Mouse (Mus musculus): ENCODE results near the gene Zfp507. TPM values are rescaled to one million over a fixed set of nuclear protein-coding genes. Genes with fewer than 3 reads are reported as not detected.

Zfp507 gene
- polyA plus RNA-seq, 1 experiment from 2014 or later = 14.7 TPM

DNA sequence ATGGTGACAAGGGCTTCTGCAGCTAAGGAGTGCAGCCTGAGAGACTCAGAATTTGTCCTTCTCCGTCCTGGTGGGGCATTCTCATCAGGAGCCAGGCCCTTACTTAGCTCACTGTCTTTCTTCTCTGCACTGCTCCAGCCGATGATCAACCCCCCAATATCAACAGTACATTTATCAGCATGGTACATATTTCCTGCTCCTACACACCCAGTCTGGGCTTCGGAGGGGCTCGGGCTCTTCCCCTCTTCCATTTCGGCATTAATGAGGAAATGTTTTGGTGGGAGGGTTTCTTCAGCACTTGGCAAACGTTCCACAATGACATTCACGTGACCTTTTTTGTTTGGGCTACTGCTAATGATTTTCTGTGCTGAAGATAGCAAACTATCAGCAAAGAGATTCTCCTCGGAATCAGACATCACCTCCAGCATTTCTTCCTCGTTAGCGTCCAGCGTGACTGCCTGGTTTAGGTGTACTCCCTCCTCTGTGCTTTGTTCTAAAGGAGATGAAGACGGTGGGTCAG is 8.6 kb downstream of the Zfp507 start:
- H3K36me3 ChIP-seq (ENCODE audit: control insufficient read depth, insufficient read depth, low read length) = peaks cover 92% of the 10 kb centered on the region
- WGBS = 87% methylated on average over 12 of the region's 12 CpGs
- H3K27me3 ChIP-seq (ENCODE audit: control insufficient read depth, insufficient read depth, low read length) = no peaks in the 10 kb centered on the region

GRCm38 (mm10) chr7:35792150-35792848 is 10.5 kb downstream of the Zfp507 start:
- H3K9me3 ChIP-seq (ENCODE audit: control insufficient read depth, low read length) = no peaks in the 10 kb centered on the region
- H3K4me2 ChIP-seq (ENCODE audit: low read length) = no peak overlapping the region
- 93% methylated on average over 12 of the region's 12 CpGs for WGBS
- H3K27me3 ChIP-seq (ENCODE audit: control insufficient read depth, insufficient read depth, low read length) = no peaks in the 10 kb centered on the region
- H3K27ac ChIP-seq (replicated peaks; ENCODE audit: low read depth, low read length) = no peak overlapping the region
- H3K9ac ChIP-seq (replicated peaks; ENCODE audit: low read length) = no peak overlapping the region
- H3K4me3 ChIP-seq (replicated peaks; ENCODE audit: low read depth, low read length) = no peak overlapping the region
- ATAC-seq (ENCODE audit: low FRiP score, low TSS enrichment) (no peak), DNase-seq (no peak)
- no peaks in the 10 kb centered on the region for H3K4me1 ChIP-seq (ENCODE audit: control insufficient read depth, insufficient read depth, low read length)
- peaks cover 90% of the 10 kb centered on the region for H3K36me3 ChIP-seq (ENCODE audit: control insufficient read depth, insufficient read depth, low read length)

More for the DNA sequence above, 8.6 kb downstream of the Zfp507 start:
- Histone ChIP-seq H3K9me3 (ENCODE audit: control insufficient read depth, low read length) (no peaks in the 10 kb centered on the region), H3K4me2 (ENCODE audit: low read length) (no peak overlapping the region), H3K9ac (replicated peaks; ENCODE audit: low read length) (no peak overlapping the region), H3K4me3 (replicated peaks; ENCODE audit: low read depth, low read length) (no peak overlapping the region), H3K27ac (replicated peaks; ENCODE audit: low read depth, low read length) (no peak overlapping the region), H3K4me1 (ENCODE audit: control insufficient read depth, insufficient read depth, low read length) (no peaks in the 10 kb centered on the region)
- ATAC-seq (ENCODE audit: low FRiP score, low TSS enrichment) (no peak), DNase-seq (no peak)

GRCm38 (mm10) chr7:35790926-35791325 is 11.9 kb downstream of the Zfp507 start:
- peaks cover 88% of the 10 kb centered on the region for H3K36me3 ChIP-seq (ENCODE audit: control insufficient read depth, insufficient read depth, low read length)
- H3K4me2 ChIP-seq (ENCODE audit: low read length) = no peak overlapping the region
- no peak overlapping the region for H3K4me3 ChIP-seq (replicated peaks; ENCODE audit: low read depth, low read length)
- no peak overlapping the region for H3K27ac ChIP-seq (replicated peaks; ENCODE audit: low read depth, low read length)
- WGBS = 79% methylated on average over 8 of the region's 8 CpGs
- no peaks in the 10 kb centered on the region for H3K27me3 ChIP-seq (ENCODE audit: control insufficient read depth, insufficient read depth, low read length)
- no peak overlapping the region for H3K9ac ChIP-seq (replicated peaks; ENCODE audit: low read length)
- no peaks in the 10 kb centered on the region for H3K9me3 ChIP-seq (ENCODE audit: control insufficient read depth, low read length)
- no peaks in the 10 kb centered on the region for H3K4me1 ChIP-seq (ENCODE audit: control insufficient read depth, insufficient read depth, low read length)
- ATAC-seq (ENCODE audit: low FRiP score, low TSS enrichment) (no peak), DNase-seq (no peak)

- H3K4me2 ChIP-seq (ENCODE audit: low read length) = no peak overlapping the region
- peaks cover 89% of the 10 kb centered on the region for H3K36me3 ChIP-seq (ENCODE audit: control insufficient read depth, insufficient read depth, low read length)
- no peak overlapping the region for H3K9ac ChIP-seq (replicated peaks; ENCODE audit: low read length)
- H3K27ac ChIP-seq (replicated peaks; ENCODE audit: low read depth, low read length) = no peak overlapping the region
- H3K4me1 ChIP-seq (ENCODE audit: control insufficient read depth, insufficient read depth, low read length) = no peaks in the 10 kb centered on the region
- H3K4me3 ChIP-seq (replicated peaks; ENCODE audit: low read depth, low read length) = no peak overlapping the region
- no peaks in the 10 kb centered on the region for H3K27me3 ChIP-seq (ENCODE audit: control insufficient read depth, insufficient read depth, low read length)
- WGBS = 85% methylated on average over 8 of the region's 8 CpGs
- ATAC-seq (ENCODE audit: low FRiP score, low TSS enrichment) = no peak
- no peaks in the 10 kb centered on the region for H3K9me3 ChIP-seq (ENCODE audit: control insufficient read depth, low read length)
- DNase-seq = peak; percentile 52
Measured at GRCm38 (mm10) chr7:35790201-35790600, 12.6 kb downstream of the Zfp507 start.

DNA sequence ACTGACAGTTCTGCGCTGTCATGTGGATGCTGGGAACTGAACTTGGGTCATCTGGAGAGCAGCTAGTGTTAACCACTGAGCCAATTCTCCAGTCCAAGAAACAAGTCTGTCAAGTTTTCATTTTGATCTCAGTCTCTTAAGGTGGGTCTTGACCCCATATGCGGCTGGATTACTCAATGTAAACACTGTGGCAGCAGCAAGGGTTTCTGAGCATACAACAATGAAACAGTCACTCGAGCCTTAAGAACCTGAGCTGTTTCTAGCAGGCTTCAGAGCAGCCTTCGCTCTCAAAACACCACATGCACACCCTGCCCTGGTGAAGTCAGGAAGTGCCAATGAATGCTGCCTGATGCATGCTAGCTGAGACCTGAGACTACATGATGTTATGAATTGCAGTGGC is 17.2 kb downstream of the Zfp507 start:
- Histone ChIP-seq H3K36me3 (ENCODE audit: control insufficient read depth, insufficient read depth, low read length) (peaks cover 73% of the 10 kb centered on the region), H3K9me3 (ENCODE audit: control insufficient read depth, low read length) (no peaks in the 10 kb centered on the region), H3K4me2 (ENCODE audit: low read length) (no peak overlapping the region), H3K9ac (replicated peaks; ENCODE audit: low read length) (no peak overlapping the region), H3K4me3 (replicated peaks; ENCODE audit: low read depth, low read length) (no peak overlapping the region), H3K27me3 (ENCODE audit: control insufficient read depth, insufficient read depth, low read length) (no peaks in the 10 kb centered on the region), H3K27ac (replicated peaks; ENCODE audit: low read depth, low read length) (no peak overlapping the region), H3K4me1 (ENCODE audit: control insufficient read depth, insufficient read depth, low read length) (no peaks in the 10 kb centered on the region)
- no peak for ATAC-seq (ENCODE audit: low FRiP score, low TSS enrichment)
- DNase-seq = no peak
- 93% methylated on average over 4 of the region's 4 CpGs for WGBS

DNA sequence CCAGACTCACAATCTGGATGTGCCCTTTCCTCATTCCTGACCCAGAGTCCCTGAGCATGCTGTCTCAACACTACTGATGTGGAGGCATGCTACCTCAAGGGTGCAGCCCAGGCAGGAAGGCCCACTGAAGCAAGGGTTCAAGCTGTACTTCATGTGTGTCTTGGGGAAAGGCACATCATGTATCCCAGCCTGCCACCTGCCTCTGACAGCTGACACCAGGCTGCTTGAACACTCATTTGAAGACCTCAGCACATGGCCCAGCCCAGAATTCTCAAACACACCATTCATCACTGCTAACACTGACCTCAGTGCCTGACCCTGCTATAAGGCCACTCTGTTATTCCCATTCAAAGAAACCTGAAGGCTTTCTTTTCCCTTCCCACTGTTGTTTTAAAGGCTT is 20.6 kb downstream of the Zfp507 start:
- Histone ChIP-seq H3K4me2 (ENCODE audit: low read length) (no peak overlapping the region), H3K27ac (replicated peaks; ENCODE audit: low read depth, low read length) (no peak overlapping the region), H3K4me3 (replicated peaks; ENCODE audit: low read depth, low read length) (no peak overlapping the region), H3K4me1 (ENCODE audit: control insufficient read depth, insufficient read depth, low read length) (no peaks in the 10 kb centered on the region), H3K9ac (replicated peaks; ENCODE audit: low read length) (no peak overlapping the region), H3K36me3 (ENCODE audit: control insufficient read depth, insufficient read depth, low read length) (peaks cover 72% of the 10 kb centered on the region), H3K27me3 (ENCODE audit: control insufficient read depth, insufficient read depth, low read length) (no peaks in the 10 kb centered on the region), H3K9me3 (ENCODE audit: control insufficient read depth, low read length) (no peaks in the 10 kb centered on the region)
- DNase-seq = no peak
- no peak for ATAC-seq (ENCODE audit: low FRiP score, low TSS enrichment)

GRCm38 (mm10) chr7:35774127-35774526 is 28.7 kb downstream of the Zfp507 start:
- no peak overlapping the region for H3K4me3 ChIP-seq (replicated peaks; ENCODE audit: low read depth, low read length)
- 96% methylated on average over 12 of the region's 12 CpGs for WGBS
- H3K9me3 ChIP-seq (ENCODE audit: control insufficient read depth, low read length) = no peaks in the 10 kb centered on the region
- H3K27me3 ChIP-seq (ENCODE audit: control insufficient read depth, insufficient read depth, low read length) = no peaks in the 10 kb centered on the region
- H3K4me1 ChIP-seq (ENCODE audit: control insufficient read depth, insufficient read depth, low read length) = no peaks in the 10 kb centered on the region
- ATAC-seq (ENCODE audit: low FRiP score, low TSS enrichment) (no peak), DNase-seq (no peak)
- no peak overlapping the region for H3K9ac ChIP-seq (replicated peaks; ENCODE audit: low read length)
- H3K27ac ChIP-seq (replicated peaks; ENCODE audit: low read depth, low read length) = no peak overlapping the region
- peaks cover 65% of the 10 kb centered on the region for H3K36me3 ChIP-seq (ENCODE audit: control insufficient read depth, insufficient read depth, low read length)
- H3K4me2 ChIP-seq (ENCODE audit: low read length) = no peak overlapping the region

GRCm38 (mm10) chr7:35772347-35772746 is 30.5 kb downstream of the Zfp507 start:
- WGBS = 91% methylated on average over 8 of the region's 8 CpGs
- no peak overlapping the region for H3K4me3 ChIP-seq (replicated peaks; ENCODE audit: low read depth, low read length)
- DNase-seq (no peak), ATAC-seq (ENCODE audit: low FRiP score, low TSS enrichment) (no peak)
- H3K9me3 ChIP-seq (ENCODE audit: control insufficient read depth, low read length) = no peaks in the 10 kb centered on the region
- H3K4me2 ChIP-seq (ENCODE audit: low read length) = no peak overlapping the region
- no peaks in the 10 kb centered on the region for H3K4me1 ChIP-seq (ENCODE audit: control insufficient read depth, insufficient read depth, low read length)
- H3K27me3 ChIP-seq (ENCODE audit: control insufficient read depth, insufficient read depth, low read length) = no peaks in the 10 kb centered on the region
- H3K9ac ChIP-seq (replicated peaks; ENCODE audit: low read length) = no peak overlapping the region
- H3K27ac ChIP-seq (replicated peaks; ENCODE audit: low read depth, low read length) = no peak overlapping the region
- peaks cover 50% of the 10 kb centered on the region for H3K36me3 ChIP-seq (ENCODE audit: control insufficient read depth, insufficient read depth, low read length)

- H3K4me3 ChIP-seq (replicated peaks; ENCODE audit: low read depth, low read length) = no peak overlapping the region
- no peaks in the 10 kb centered on the region for H3K27me3 ChIP-seq (ENCODE audit: control insufficient read depth, insufficient read depth, low read length)
- H3K9ac ChIP-seq (replicated peaks; ENCODE audit: low read length) = no peak overlapping the region
- peaks cover 41% of the 10 kb centered on the region for H3K36me3 ChIP-seq (ENCODE audit: control insufficient read depth, insufficient read depth, low read length)
- DNase-seq (no peak), ATAC-seq (ENCODE audit: low FRiP score, low TSS enrichment) (no peak)
- H3K4me1 ChIP-seq (ENCODE audit: control insufficient read depth, insufficient read depth, low read length) = no peaks in the 10 kb centered on the region
- H3K27ac ChIP-seq (replicated peaks; ENCODE audit: low read depth, low read length) = no peak overlapping the region
- no peaks in the 10 kb centered on the region for H3K9me3 ChIP-seq (ENCODE audit: control insufficient read depth, low read length)
- H3K4me2 ChIP-seq (ENCODE audit: low read length) = no peak overlapping the region
Measured at GRCm38 (mm10) chr7:35771106-35771505, 31.7 kb downstream of the Zfp507 start.
